Mouse (Mus musculus) small intestine, adult 2 months (tissue): ENCODE results near the gene Atp2b2.

Experiments
- CTCF ChIP-seq: fragments of 200-500 bp; IDR thresholded peaks from 2 replicates; pipeline ENCODE4 v1.5.1; 2012; ENCODE audit warnings: low read depth, mild to moderate bottlenecking, control low read depth, inconsistent platforms, low read length, moderate library complexity, mixed read lengths; ENCODE audit not compliant: insufficient replicate concordance, insufficient read length; ENCODE audit errors: extremely low read depth
- POLR2A ChIP-seq: fragments of 200-500 bp; IDR thresholded peaks from 2 replicates; pipeline ENCODE4 v1.6.1; 2012; ENCODE audit warnings: low read depth, mild to moderate bottlenecking, control low read depth, inconsistent platforms, low read length, moderate library complexity

DNA sequence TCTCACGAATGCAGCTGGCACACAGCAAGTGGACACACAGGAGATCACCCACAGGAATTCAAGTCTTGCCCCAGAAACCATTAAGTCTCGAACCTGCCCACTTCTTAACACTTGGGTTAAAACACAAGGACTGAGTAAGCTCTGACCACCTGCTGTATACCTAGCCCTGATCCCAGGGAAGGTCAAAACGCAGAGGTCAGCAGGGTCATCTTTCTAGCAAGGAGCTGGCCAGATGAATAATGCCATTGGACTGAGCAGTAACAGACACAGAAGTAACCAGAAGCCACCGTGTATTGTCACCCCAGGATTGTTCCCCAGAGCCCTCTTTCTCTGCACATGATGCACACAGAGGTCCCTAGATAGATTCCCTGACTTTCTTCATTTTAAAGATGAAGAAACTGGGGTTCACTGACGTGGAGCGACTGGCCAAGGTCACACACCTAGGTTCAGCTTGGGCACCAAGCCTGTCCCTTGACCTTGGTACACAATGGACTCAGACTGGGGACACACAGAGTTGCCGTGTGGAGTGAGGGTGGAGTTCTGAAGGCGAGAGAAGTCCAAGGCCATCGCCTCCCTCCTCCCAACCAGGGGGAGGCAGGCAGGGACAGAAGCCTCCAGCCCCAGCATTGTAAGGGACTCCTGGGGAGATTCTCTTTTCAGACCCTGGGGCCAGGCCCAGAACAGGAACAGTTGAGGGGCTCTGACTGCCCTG lies 182.2 kb downstream of the Atp2b2 start:
- no peak for TF ChIP-seq CTCF
- TF ChIP-seq POLR2A = no peak
